Mouse (Mus musculus): ENCODE data around the gene Plekho2.

- no peak for TF ChIP-seq POLR2A (IDR thresholded peaks at IDR 0.05; ENCODE audit: insufficient read length, low read depth)
- no peak for TF ChIP-seq USF1 (IDR thresholded peaks at IDR 0.05; ENCODE audit: low read depth)
- TF ChIP-seq E2F4 (IDR thresholded peaks at IDR 0.05; ENCODE audit: insufficient read depth), result no peak
- no peak for TF ChIP-seq MAX (IDR thresholded peaks at IDR 0.05; ENCODE audit: low read depth)
- no peak for TF ChIP-seq POLR2AphosphoS2 (IDR thresholded peaks at IDR 0.05; ENCODE audit: insufficient read length, low read depth)
Measured at GRCm38 (mm10) chr9:65621666-65622065, 41.8 kb upstream of the Plekho2 start.
